Mouse (Mus musculus): ENCODE data around the gene Suclg2.

DNA sequence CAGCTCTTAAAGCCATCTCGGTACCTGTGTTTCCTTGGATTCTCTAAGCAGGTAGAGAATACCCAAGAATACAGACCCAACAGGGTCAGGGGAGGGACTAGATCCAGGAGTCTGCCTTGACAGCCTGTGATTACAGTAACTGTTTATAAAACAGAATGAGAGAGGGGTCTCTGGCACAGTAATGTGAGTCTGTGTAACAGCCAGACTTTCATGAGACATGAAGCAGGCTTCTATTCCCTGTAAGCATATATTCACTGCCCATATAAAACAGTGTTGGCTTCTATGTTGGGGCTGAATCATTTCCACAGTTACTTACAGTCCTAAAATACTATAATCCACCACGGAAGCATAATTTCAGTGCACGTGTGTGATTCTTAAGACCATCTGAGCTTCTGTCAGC, 19.3 kb downstream of the Suclg2 start:
- TF ChIP-seq POLR2A (IDR thresholded peaks at IDR 0.05; ENCODE audit: extremely low read depth, insufficient read depth, low read length) (no peak), CTCF (IDR thresholded peaks at IDR 0.05; ENCODE audit: low read depth, low read length) (no peak)

Measured in liver, adult 2 months (tissue).